Mouse (Mus musculus) ES-Bruce4 (cell line): ENCODE results near the gene Kcnk2. TPM values are rescaled to one million over a fixed set of nuclear protein-coding genes. Genes with fewer than 3 reads are reported as not detected.

Experiments used
- H3K27ac ChIP-seq: 2 replicates; pipeline ENCODE4 v1.5.1; 2012; ENCODE audit warnings: low read length, inconsistent platforms; ENCODE audit not compliant: insufficient read depth
- H3K27me3 ChIP-seq: 2 replicates; pipeline ENCODE4 v1.6.1; 2012; ENCODE audit warnings: mild to moderate bottlenecking, low read length, inconsistent platforms; ENCODE audit not compliant: control insufficient read depth, poor library complexity, insufficient read depth, severe bottlenecking
- H3K36me3 ChIP-seq: 2 replicates; pipeline ENCODE4 v1.6.1; 2012; ENCODE audit warnings: inconsistent platforms, mild to moderate bottlenecking, low read length, moderate library complexity; ENCODE audit not compliant: control insufficient read depth, poor library complexity, insufficient read depth, severe bottlenecking
- H3K4me1 ChIP-seq: one replicate; pipeline ENCODE4 v1.8.1; 2011; ENCODE audit warnings: low read length; ENCODE audit not compliant: control insufficient read depth, insufficient read depth
- H3K4me3 ChIP-seq: 2 replicates; pipeline ENCODE4 v1.5.1; 2011; ENCODE audit warnings: low read depth, mild to moderate bottlenecking, low read length
- H3K9ac ChIP-seq: 2 replicates; pipeline ENCODE4 v1.6.1; 2012; ENCODE audit warnings: low read depth, mild to moderate bottlenecking, inconsistent platforms; ENCODE audit not compliant: poor library complexity, severe bottlenecking
- H3K9me3 ChIP-seq: replicated peaks from 2 replicates; pipeline ENCODE4 v1.6.1; 2012; ENCODE audit warnings: mild to moderate bottlenecking, low read length, inconsistent platforms; ENCODE audit not compliant: control insufficient read depth, poor library complexity, insufficient read depth, severe bottlenecking
- CTCF ChIP-seq: IDR thresholded peaks from one replicate; pipeline ENCODE4 v1.8.1; 2011; ENCODE audit warnings: low read depth, low read length
- EP300 ChIP-seq: IDR thresholded peaks from 2 replicates; pipeline ENCODE4 v1.6.1; 2011; ENCODE audit warnings: low read depth, low read length; ENCODE audit not compliant: insufficient read depth
- POLR2A ChIP-seq: IDR thresholded peaks from one replicate; pipeline ENCODE4 v1.8.1; 2011; ENCODE audit warnings: low read length; ENCODE audit not compliant: insufficient read depth
- polyA plus RNA-seq: library from polyadenylated mRNA; stranded (reverse); fragments of >200 nt; gene quantifications from 2 replicates; pipeline ENCODE4 v1.2.4, GENCODE M21; 2011; ENCODE audit warnings: low read depth; ENCODE audit not compliant: missing spikeins, insufficient read depth, insufficient read length

Kcnk2 gene
- polyA plus RNA-seq, 1 experiment, result not detected

GRCm38 (mm10) chr1:189403139-189403538 is 1.1 kb upstream of the Kcnk2 start:
- no peak overlapping the region for H3K27ac ChIP-seq

GRCm38 (mm10) chr1:189386848-189387247 is 15.2 kb downstream of the Kcnk2 start:
- Histone ChIP-seq H3K4me1 (no peaks in the 10 kb centered on the region), H3K27me3 (no peaks in the 10 kb centered on the region), H3K36me3 (no peaks in the 10 kb centered on the region), H3K4me3 (no peak overlapping the region), H3K9ac (no peak overlapping the region), H3K27ac (no peak overlapping the region), H3K9me3 (peaks cover 22% of the 10 kb centered on the region)
- TF ChIP-seq EP300 (no peak), POLR2A (no peak), CTCF (no peak)

More at GRCm38 (mm10) chr1:189403139-189403538, 1.1 kb upstream of the Kcnk2 start:
- TF ChIP-seq POLR2A, result no peak
- TF ChIP-seq CTCF, result no peak
- no peak for TF ChIP-seq EP300
- Histone ChIP-seq H3K9ac (no peak overlapping the region), H3K4me1 (no peaks in the 10 kb centered on the region), H3K9me3 (no peaks in the 10 kb centered on the region), H3K4me3 (no peak overlapping the region), H3K36me3 (no peaks in the 10 kb centered on the region), H3K27me3 (no peaks in the 10 kb centered on the region)

GRCm38 (mm10) chr1:189386141-189386540 is 15.9 kb downstream of the Kcnk2 start:
- Histone ChIP-seq H3K36me3 (no peaks in the 10 kb centered on the region), H3K4me1 (no peaks in the 10 kb centered on the region), H3K4me3 (no peak overlapping the region), H3K9ac (no peak overlapping the region), H3K27me3 (no peaks in the 10 kb centered on the region), H3K9me3 (peaks cover 22% of the 10 kb centered on the region), H3K27ac (no peak overlapping the region)
- TF ChIP-seq EP300, result no peak
- no peak for TF ChIP-seq CTCF
- TF ChIP-seq POLR2A, result no peak

GRCm38 (mm10) chr1:189367722-189368121 is 34.4 kb downstream of the Kcnk2 start:
- no peaks in the 10 kb centered on the region for H3K9me3 ChIP-seq
- H3K36me3 ChIP-seq, result no peaks in the 10 kb centered on the region
- H3K27ac ChIP-seq, result no peak overlapping the region
- H3K4me1 ChIP-seq, result no peaks in the 10 kb centered on the region
- no peak for TF ChIP-seq POLR2A
- no peak for TF ChIP-seq CTCF
- TF ChIP-seq EP300, result no peak
- H3K27me3 ChIP-seq, result no peaks in the 10 kb centered on the region
- no peak overlapping the region for H3K4me3 ChIP-seq
- no peak overlapping the region for H3K9ac ChIP-seq

- H3K9me3 ChIP-seq, result no peaks in the 10 kb centered on the region
- no peaks in the 10 kb centered on the region for H3K27me3 ChIP-seq
- no peak overlapping the region for H3K4me3 ChIP-seq
- TF ChIP-seq CTCF (no peak), EP300 (no peak), POLR2A (no peak)
- no peak overlapping the region for H3K27ac ChIP-seq
- no peaks in the 10 kb centered on the region for H3K4me1 ChIP-seq
- H3K9ac ChIP-seq, result no peak overlapping the region
- H3K36me3 ChIP-seq, result no peaks in the 10 kb centered on the region
These were observed 37.9 kb downstream of the Kcnk2 start for GRCm38 (mm10) chr1:189364188-189364587.

GRCm38 (mm10) chr1:189362579-189362978 is 39.5 kb downstream of the Kcnk2 start:
- Histone ChIP-seq H3K4me1 (no peaks in the 10 kb centered on the region), H3K36me3 (no peaks in the 10 kb centered on the region), H3K27me3 (no peaks in the 10 kb centered on the region), H3K4me3 (no peak overlapping the region), H3K9me3 (no peaks in the 10 kb centered on the region), H3K9ac (no peak overlapping the region), H3K27ac (no peak overlapping the region)
- TF ChIP-seq POLR2A (no peak), CTCF (no peak), EP300 (no peak)
